Mouse (Mus musculus) heart, embryonic 14.5 days (tissue): ENCODE measurements around the gene Galm. TPM values are rescaled to one million over a fixed set of nuclear protein-coding genes. Genes with fewer than 3 reads are reported as not detected.
"Not testable (repeated sequence)": the region's sequence is repeated elsewhere in the genome, so short reads cannot be mapped to it uniquely, and the experiment has no call there.

Experiments
- ATAC-seq: fragments of 200-750 bp; cut with Nextera tagmentation; 2 replicates; pipeline ENCODE4 v1.8.0; 2017; ENCODE audit warnings: low read depth, moderate TSS enrichment; ENCODE audit not compliant: insufficient number of reproducible peaks, insufficient read depth, low FRiP score
- H3K27ac ChIP-seq, 2 experiments: fragments of 200-500 bp in 1 of 2; fragments of 300-500 bp in 1 of 2; sonication (generic) in 1 of 2; replicated peaks in 1 of 2; 2 replicates each; pipeline ENCODE4 v1.5.1; 2012 to 2014; ENCODE audit warnings: low read depth in 2 of 2, low read length in 2 of 2, control low read depth in 1 of 2, mild to moderate bottlenecking in 1 of 2, mixed read lengths in 1 of 2; ENCODE audit not compliant: control insufficient read depth in 1 of 2, insufficient read depth in 1 of 2
- H3K27me3 ChIP-seq: fragments of 300-500 bp; sonication (generic); 2 replicates; pipeline ENCODE4 v1.6.1; 2014; ENCODE audit warnings: mild to moderate bottlenecking, low read length, control low read depth; ENCODE audit not compliant: control insufficient read depth, insufficient read depth
- H3K36me3 ChIP-seq: fragments of 300-500 bp; sonication (generic); 2 replicates; pipeline ENCODE4 v1.6.1; 2014; ENCODE audit warnings: mild to moderate bottlenecking, control low read depth, low read length, mixed read lengths; ENCODE audit not compliant: control insufficient read depth, insufficient read depth
- H3K4me1 ChIP-seq, 2 experiments: fragments of 200-500 bp in 1 of 2; fragments of 300-500 bp in 1 of 2; sonication (generic) in 1 of 2; 2 replicates each; pipeline ENCODE4 v1.6.1; 2012 to 2014; ENCODE audit warnings: low read length in 2 of 2, control low read depth in 1 of 2, mixed read lengths in 1 of 2; ENCODE audit not compliant: control insufficient read depth in 2 of 2, insufficient read depth in 2 of 2
- H3K4me2 ChIP-seq: fragments of 300-500 bp; sonication (generic); 2 replicates; pipeline ENCODE4 v1.6.1; 2014; ENCODE audit warnings: mild to moderate bottlenecking, low read length
- H3K4me3 ChIP-seq, 2 experiments: fragments of 200-500 bp in 1 of 2; fragments of 300-500 bp in 1 of 2; sonication (generic) in 1 of 2; 2 replicates each; pipeline ENCODE4 v1.5.1; 2012 to 2014; ENCODE audit warnings: low read length in 2 of 2, mild to moderate bottlenecking in 2 of 2, control low read depth in 1 of 2, low read depth in 1 of 2, moderate library complexity in 1 of 2; ENCODE audit not compliant: control insufficient read depth in 1 of 2, insufficient read depth in 1 of 2
- H3K9ac ChIP-seq: fragments of 300-500 bp; sonication (generic); 2 replicates; pipeline ENCODE4 v1.6.1; 2014; ENCODE audit warnings: mild to moderate bottlenecking, low read length
- H3K9me3 ChIP-seq: fragments of 300-500 bp; sonication (generic); 2 replicates; pipeline ENCODE4 v1.6.1; 2016; ENCODE audit warnings: low read length, control low read depth; ENCODE audit not compliant: control insufficient read depth
- WGBS: fragments of 180-500 bp; shearing (Covaris S2); extraction: QIAGEN DNeasy Blood & Tissue Kit; methylation state at CpG from one replicate; pipeline ENCODE4 v1.1.7; 2014; 5-methylcytosine and 5-hydroxymethylcytosine counted together
- polyA plus RNA-seq: library from polyadenylated mRNA; unstranded; fragments of >200 nt; fragmentation: Nextera tagmentation; extraction: Ambion mirVana; gene quantifications from 2 replicates; pipeline ENCODE4 v1.2.1, GENCODE M21; 2014

Gene Galm
- polyA plus RNA-seq, 1 experiment from 2014 or later = 13.7 TPM

GRCm38 (mm10) chr17:80213998-80214397 lies 86.7 kb downstream of the Galm start:
- not testable (repeated sequence) for H3K4me3 ChIP-seq, H3K9ac ChIP-seq, H3K27me3 ChIP-seq, H3K9me3 ChIP-seq, H3K4me1 ChIP-seq, ATAC-seq, H3K4me2 ChIP-seq, H3K27ac ChIP-seq, H3K36me3 ChIP-seq
- WGBS = 90% methylated on average over 4 of the region's 4 CpGs

- H3K4me1 ChIP-seq = peaks cover 0 to 3% of the 10 kb centered on the region in 2 experiments; a peak in 1 of 4 replicates
- ATAC-seq = no peak
- H3K27ac ChIP-seq = peak overlapping the region; percentile 12 to 45; a peak in 2 of 4 replicates
- WGBS = 32% methylated on average over 2 of the region's 2 CpGs
- no peaks in the 10 kb centered on the region for H3K36me3 ChIP-seq
- no peak overlapping the region for H3K4me3 ChIP-seq
- H3K9ac ChIP-seq = peak overlapping the region; percentile 6; the same call in 1 of the 2 replicates
- H3K4me2 ChIP-seq = 0 out of 2 replicates have a peak overlapping the region, but pooled peaks have one; percentile 8
- H3K27me3 ChIP-seq = no peaks in the 10 kb centered on the region
- no peaks in the 10 kb centered on the region for H3K9me3 ChIP-seq
Observed at GRCm38 (mm10) chr17:80220131-80220530, 92.9 kb downstream of the Galm start.

GRCm38 (mm10) chr17:80221202-80221601 lies 93.9 kb downstream of the Galm start:
- no peaks in the 10 kb centered on the region for H3K36me3 ChIP-seq
- no peak overlapping the region for H3K27ac ChIP-seq
- H3K9me3 ChIP-seq = no peaks in the 10 kb centered on the region
- no peak overlapping the region for H3K4me2 ChIP-seq
- H3K9ac ChIP-seq = no peak overlapping the region
- H3K27me3 ChIP-seq = no peaks in the 10 kb centered on the region
- WGBS = 70% methylated on average over 9 of the region's 9 CpGs
- H3K4me1 ChIP-seq = peaks cover 0 to 3% of the 10 kb centered on the region in 2 experiments; a peak in 1 of 4 replicates
- no peak for ATAC-seq
- H3K4me3 ChIP-seq = no peak overlapping the region

GRCm38 (mm10) chr17:80221890-80222628 lies 94.8 kb downstream of the Galm start:
- Histone ChIP-seq H3K4me3 (no peak overlapping the region), H3K9ac (no peak overlapping the region), H3K27ac (no peak overlapping the region), H3K36me3 (no peaks in the 10 kb centered on the region), H3K9me3 (no peaks in the 10 kb centered on the region), H3K4me2 (no peak overlapping the region), H3K4me1 (peaks cover 0 to 3% of the 10 kb centered on the region in 2 experiments; a peak in 1 of 4 replicates), H3K27me3 (no peaks in the 10 kb centered on the region)
- ATAC-seq = no peak
- 50% methylated on average over 3 of the region's 3 CpGs for WGBS

- Histone ChIP-seq H3K9me3 (no peaks in the 10 kb centered on the region), H3K36me3 (peaks cover 5% of the 10 kb centered on the region; the same call in 1 of the 2 replicates), H3K4me1 (peaks cover 0 to 3% of the 10 kb centered on the region in 2 experiments; a peak in 1 of 4 replicates), H3K9ac (peak overlapping the region; percentile 83), H3K27me3 (no peaks in the 10 kb centered on the region), H3K27ac (peak overlapping the region; percentile 36 to 87; a peak in 3 of 4 replicates), H3K4me2 (peak overlapping the region; percentile 81), H3K4me3 (peak overlapping the region; percentile 57 to 71)
- no peak for ATAC-seq
- 5% methylated on average over 9 of the region's 9 CpGs for WGBS
Observed at GRCm38 (mm10) chr17:80223829-80224228, 96.6 kb downstream of the Galm start.

- Histone ChIP-seq H3K4me2 (peak within 1 kb of the TSS; percentile 81), H3K9ac (peak within 1 kb of the TSS; percentile 83), H3K9me3 (no peaks in the 10 kb centered on the region), H3K4me1 (peaks cover 0 to 3% of the 10 kb centered on the region in 2 experiments; a peak in 1 of 4 replicates), H3K27me3 (no peaks in the 10 kb centered on the region), H3K27ac (peak within 1 kb of the TSS; percentile 87 to 90), H3K36me3 (peaks cover 5% of the 10 kb centered on the region; the same call in 1 of the 2 replicates), H3K4me3 (peak within 1 kb of the TSS; percentile 57 to 71)
- ATAC-seq = peak; percentile 93
- under 1% methylated on average over 33 of the region's 33 CpGs for WGBS
Observed at GRCm38 (mm10) chr17:80224326-80225116, 97.2 kb downstream of the Galm start, which contains the start of gene Gemin6. TSS of gene Gemin6 (plus strand) at chr17:80224441.

- H3K4me1 ChIP-seq, H3K27me3 ChIP-seq, ATAC-seq, H3K36me3 ChIP-seq, H3K9me3 ChIP-seq: not testable (repeated sequence)
- H3K27ac ChIP-seq = 0 out of 4 replicates have a peak overlapping the region, but pooled peaks of 1 of the 2 experiments have one; percentile 87
- WGBS = 43% methylated on average over 4 of the region's 5 CpGs
- H3K4me3 ChIP-seq = peak overlapping the region in 1 of 2 experiments; percentile 57; a peak in 3 of 4 replicates
- peak overlapping the region; percentile 81 for H3K4me2 ChIP-seq
- peak overlapping the region; percentile 83 for H3K9ac ChIP-seq
Observed at GRCm38 (mm10) chr17:80225142-80225541, 97.9 kb downstream of the Galm start.
